Mouse (Mus musculus) gastrocnemius, adult 8-10 months (tissue): Measurements from ENCODE around the gene Hoxa1. TPM values are rescaled to one million over a fixed set of nuclear protein-coding genes. Genes with fewer than 3 reads are reported as not detected.

Experiments
- DNase-seq, 2 experiments: peaks; one replicate each; pipeline ENCODE4 v3.0.0; 2022; ENCODE audit warnings: low spot score in 2 of 2
- total RNA-seq, 4 experiments: library from RNA; stranded (reverse); gene quantifications; 2 replicates each; pipeline ENCODE4 v1.2.4; 2022

Hoxa1 gene
- total RNA-seq, 4 experiments from 2014 or later = 0.16 to 0.17 TPM; not detected in 2

DNA sequence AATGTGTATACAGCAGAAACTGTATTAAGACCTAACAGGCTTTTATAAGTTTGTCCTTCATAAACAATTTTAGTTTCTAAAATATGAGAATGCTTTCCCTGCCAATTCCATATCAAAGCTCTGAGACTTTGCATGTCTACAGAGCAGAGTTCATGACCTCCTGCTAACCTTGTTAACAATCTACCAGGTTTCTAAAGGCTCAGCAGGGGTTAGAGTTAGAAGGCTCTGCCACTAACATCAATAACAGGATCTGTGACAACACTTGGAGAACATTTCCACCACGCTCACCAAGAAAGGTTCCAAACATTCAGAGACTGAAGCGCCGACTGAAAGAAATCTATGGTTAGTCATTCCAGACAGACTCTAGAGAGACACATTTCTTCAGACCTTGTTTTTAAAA, 51.9 kb downstream of the Hoxa1 start:
- DNase-seq = no peak

Other genes starting within 250 kb of the Hoxa1 start
- 1 to 10 TPM; 2.9 to 6.1 (median 3.1) TPM for gene Skap2, start 145.8 kb downstream of the Hoxa1 start, total RNA-seq
- gene Hoxa2, start 6.5 kb upstream of the Hoxa1 start, total RNA-seq = under 1 TPM; 0.19 to 0.65 (median 0.58) TPM
- gene 5730596B20Rik, start 19.2 kb upstream of the Hoxa1 start, total RNA-seq = under 1 TPM in 1 of 4 experiments, not detected in 3; 0.13 TPM
- 1 to 10 TPM; 1.8 to 2.8 (median 2.1) TPM for gene Hoxa4, start 33.4 kb upstream of the Hoxa1 start, total RNA-seq
- 1 to 10 TPM; 1.2 to 1.9 (median 1.5) TPM for gene Hoxa5, start 46.3 kb upstream of the Hoxa1 start, total RNA-seq
- 1 to 10 TPM in 2 of 4 experiments, under 1 TPM in 2; 0.45 to 2.3 (median 1.2) TPM for gene Hoxa6, start 50.4 kb upstream of the Hoxa1 start, total RNA-seq
- gene Hoxa3, start 55.0 kb upstream of the Hoxa1 start, total RNA-seq = 1 to 10 TPM; 1.3 to 2.9 (median 2.0) TPM
- gene Gm28308, start 55.0 kb upstream of the Hoxa1 start, total RNA-seq = under 1 TPM; 0.36 to 0.80 (median 0.51) TPM
- 1 to 10 TPM; 4.7 to 5.9 (median 5.4) TPM for gene Hoxa7, start 63.5 kb upstream of the Hoxa1 start, total RNA-seq
- 1 to 10 TPM; 5.2 to 8.3 (median 7.5) TPM for gene Hoxa9, start 72.8 kb upstream of the Hoxa1 start, total RNA-seq
- 10 to 100 TPM; 14.5 to 15.2 (median 14.8) TPM for gene Hoxa10, start 82.5 kb upstream of the Hoxa1 start, total RNA-seq
- gene Hoxa11, start 87.5 kb upstream of the Hoxa1 start, total RNA-seq = 1 to 10 TPM; 2.0 to 3.0 (median 2.9) TPM
- 1 to 10 TPM; 4.1 to 5.2 (median 4.9) TPM for gene Hoxa13, start 102.6 kb upstream of the Hoxa1 start, total RNA-seq
- not detected for gene Evx1, start 155.2 kb upstream of the Hoxa1 start, total RNA-seq